Mouse (Mus musculus): ENCODE measurements around the gene Zfp472. TPM values are rescaled to one million over a fixed set of nuclear protein-coding genes. Genes with fewer than 3 reads are reported as not detected.

Zfp472 gene
- polyA plus RNA-seq, 1 experiment from 2014 or later = 11.4 TPM

GRCm38 (mm10) chr17:32946716-32947115, 18.9 kb upstream of the Zfp472 start:
- Histone ChIP-seq H3K9me3 (ENCODE audit: low read length) (no peaks in the 10 kb centered on the region), H3K9ac (replicated peaks; ENCODE audit: low read length) (peak overlapping the region; percentile 72), H3K4me3 (ENCODE audit: low read length) (peak overlapping the region; percentile 69), H3K27ac (ENCODE audit: low read length) (peak overlapping the region; percentile 82), H3K27me3 (ENCODE audit: insufficient read depth, low read length) (no peaks in the 10 kb centered on the region), H3K4me1 (ENCODE audit: insufficient read depth, low read length) (peaks cover 15% of the 10 kb centered on the region), H3K36me3 (ENCODE audit: insufficient read depth, low read length) (no peaks in the 10 kb centered on the region), H3K4me2 (replicated peaks; ENCODE audit: low read depth, low read length) (peak overlapping the region; percentile 84)
- no peak for ATAC-seq (ENCODE audit: low FRiP score, low TSS enrichment)
- WGBS = 61% methylated on average over 9 of the region's 9 CpGs

GRCm38 (mm10) chr17:32947215-32947914, 18.2 kb upstream of the Zfp472 start, which contains the start of gene Cyp4f13:
Cyp4f13 (minus strand) TSS chr17:32947402.
- H3K27me3 ChIP-seq (ENCODE audit: insufficient read depth, low read length) = no peaks in the 10 kb centered on the region
- WGBS = 21% methylated on average over 12 of the region's 12 CpGs
- peak within 1 kb of the TSS; percentile 84 for H3K4me2 ChIP-seq (replicated peaks; ENCODE audit: low read depth, low read length)
- ATAC-seq (ENCODE audit: low FRiP score, low TSS enrichment) = peak; percentile 98
- H3K4me3 ChIP-seq (ENCODE audit: low read length) = peak within 1 kb of the TSS; percentile 69
- peak within 1 kb of the TSS; percentile 82 for H3K27ac ChIP-seq (ENCODE audit: low read length)
- no peaks in the 10 kb centered on the region for H3K36me3 ChIP-seq (ENCODE audit: insufficient read depth, low read length)
- peaks cover 15% of the 10 kb centered on the region for H3K4me1 ChIP-seq (ENCODE audit: insufficient read depth, low read length)
- H3K9me3 ChIP-seq (ENCODE audit: low read length) = no peaks in the 10 kb centered on the region
- H3K9ac ChIP-seq (replicated peaks; ENCODE audit: low read length) = peak within 1 kb of the TSS; percentile 72

GRCm38 (mm10) chr17:32950136-32950535, 15.5 kb upstream of the Zfp472 start:
- H3K4me2 ChIP-seq (replicated peaks; ENCODE audit: low read depth, low read length) = no peak overlapping the region
- H3K4me3 ChIP-seq (ENCODE audit: low read length) = no peak overlapping the region
- no peaks in the 10 kb centered on the region for H3K27me3 ChIP-seq (ENCODE audit: insufficient read depth, low read length)
- no peaks in the 10 kb centered on the region for H3K9me3 ChIP-seq (ENCODE audit: low read length)
- H3K36me3 ChIP-seq (ENCODE audit: insufficient read depth, low read length) = no peaks in the 10 kb centered on the region
- ATAC-seq (ENCODE audit: low FRiP score, low TSS enrichment) = no peak
- peaks cover 15% of the 10 kb centered on the region for H3K4me1 ChIP-seq (ENCODE audit: insufficient read depth, low read length)
- H3K27ac ChIP-seq (ENCODE audit: low read length) = no peak overlapping the region
- WGBS = 98% methylated on average over 3 of the region's 3 CpGs
- no peak overlapping the region for H3K9ac ChIP-seq (replicated peaks; ENCODE audit: low read length)

- H3K27ac ChIP-seq (ENCODE audit: low read length) = no peak overlapping the region
- no peaks in the 10 kb centered on the region for H3K27me3 ChIP-seq (ENCODE audit: insufficient read depth, low read length)
- H3K9me3 ChIP-seq (ENCODE audit: low read length) = no peaks in the 10 kb centered on the region
- 79% methylated on average over 11 of the region's 11 CpGs for WGBS
- H3K4me1 ChIP-seq (ENCODE audit: insufficient read depth, low read length) = peaks cover 15% of the 10 kb centered on the region
- no peak overlapping the region for H3K9ac ChIP-seq (replicated peaks; ENCODE audit: low read length)
- ATAC-seq (ENCODE audit: low FRiP score, low TSS enrichment) = no peak
- H3K4me3 ChIP-seq (ENCODE audit: low read length) = no peak overlapping the region
- H3K4me2 ChIP-seq (replicated peaks; ENCODE audit: low read depth, low read length) = no peak overlapping the region
- H3K36me3 ChIP-seq (ENCODE audit: insufficient read depth, low read length) = no peaks in the 10 kb centered on the region
Observed at GRCm38 (mm10) chr17:32951006-32951405, 14.6 kb upstream of the Zfp472 start.

GRCm38 (mm10) chr17:32951441-32951840, 14.2 kb upstream of the Zfp472 start:
- Histone ChIP-seq H3K4me3 (ENCODE audit: low read length) (no peak overlapping the region), H3K9ac (replicated peaks; ENCODE audit: low read length) (no peak overlapping the region), H3K36me3 (ENCODE audit: insufficient read depth, low read length) (no peaks in the 10 kb centered on the region), H3K27me3 (ENCODE audit: insufficient read depth, low read length) (no peaks in the 10 kb centered on the region), H3K4me1 (ENCODE audit: insufficient read depth, low read length) (peaks cover 12% of the 10 kb centered on the region), H3K4me2 (replicated peaks; ENCODE audit: low read depth, low read length) (no peak overlapping the region), H3K27ac (ENCODE audit: low read length) (no peak overlapping the region), H3K9me3 (ENCODE audit: low read length) (no peaks in the 10 kb centered on the region)
- no peak for ATAC-seq (ENCODE audit: low FRiP score, low TSS enrichment)
- WGBS = 37% methylated on average over 16 of the region's 16 CpGs

- no peak for ATAC-seq (ENCODE audit: low FRiP score, low TSS enrichment)
- no peaks in the 10 kb centered on the region for H3K9me3 ChIP-seq (ENCODE audit: low read length)
- peak overlapping the region; percentile 78 for H3K9ac ChIP-seq (replicated peaks; ENCODE audit: low read length)
- no peaks in the 10 kb centered on the region for H3K36me3 ChIP-seq (ENCODE audit: insufficient read depth, low read length)
- peaks cover 11% of the 10 kb centered on the region; the same call in 1 of the 2 replicates for H3K4me1 ChIP-seq (ENCODE audit: insufficient read depth, low read length)
- H3K4me3 ChIP-seq (ENCODE audit: low read length) = peak overlapping the region; percentile 84
- no peaks in the 10 kb centered on the region for H3K27me3 ChIP-seq (ENCODE audit: insufficient read depth, low read length)
- WGBS = under 1% methylated on average over 14 of the region's 14 CpGs
- peak overlapping the region; percentile 87 for H3K4me2 ChIP-seq (replicated peaks; ENCODE audit: low read depth, low read length)
- peak overlapping the region; percentile 87; the same call in 1 of the 2 replicates for H3K27ac ChIP-seq (ENCODE audit: low read length)
Observed at GRCm38 (mm10) chr17:32965253-32965622, 376 bp upstream of the Zfp472 start.

- H3K9me3 ChIP-seq (ENCODE audit: low read length) = 0 out of 2 replicates have a peak, but pooled peaks cover 3% of the 10 kb centered on the region
- no peak overlapping the region for H3K9ac ChIP-seq (replicated peaks; ENCODE audit: low read length)
- H3K4me3 ChIP-seq (ENCODE audit: low read length) = no peak overlapping the region
- no peak for ATAC-seq (ENCODE audit: low FRiP score, low TSS enrichment)
- no peaks in the 10 kb centered on the region for H3K4me1 ChIP-seq (ENCODE audit: insufficient read depth, low read length)
- peaks cover 36% of the 10 kb centered on the region for H3K36me3 ChIP-seq (ENCODE audit: insufficient read depth, low read length)
- H3K4me2 ChIP-seq (replicated peaks; ENCODE audit: low read depth, low read length) = no peak overlapping the region
- 80% methylated on average over 4 of the region's 4 CpGs for WGBS
- no peak overlapping the region for H3K27ac ChIP-seq (ENCODE audit: low read length)
- H3K27me3 ChIP-seq (ENCODE audit: insufficient read depth, low read length) = no peaks in the 10 kb centered on the region
Observed at GRCm38 (mm10) chr17:32981361-32981760, 15.7 kb downstream of the Zfp472 start.

- 82% methylated on average over 4 of the region's 4 CpGs for WGBS
- Histone ChIP-seq H3K27me3 (ENCODE audit: insufficient read depth, low read length) (no peaks in the 10 kb centered on the region), H3K4me3 (ENCODE audit: low read length) (no peak overlapping the region), H3K4me1 (ENCODE audit: insufficient read depth, low read length) (no peaks in the 10 kb centered on the region), H3K9me3 (ENCODE audit: low read length) (no peaks in the 10 kb centered on the region), H3K27ac (ENCODE audit: low read length) (no peak overlapping the region), H3K36me3 (ENCODE audit: insufficient read depth, low read length) (no peaks in the 10 kb centered on the region), H3K4me2 (replicated peaks; ENCODE audit: low read depth, low read length) (no peak overlapping the region), H3K9ac (replicated peaks; ENCODE audit: low read length) (no peak overlapping the region)
- ATAC-seq (ENCODE audit: low FRiP score, low TSS enrichment) = no peak
Observed at GRCm38 (mm10) chr17:32986301-32986700, 20.7 kb downstream of the Zfp472 start.

GRCm38 (mm10) chr17:32991965-32992698, 26.5 kb downstream of the Zfp472 start:
- Histone ChIP-seq H3K9ac (replicated peaks; ENCODE audit: low read length) (peak overlapping the region; percentile 77; the same call in 1 of the 2 replicates), H3K27ac (ENCODE audit: low read length) (no peak overlapping the region), H3K9me3 (ENCODE audit: low read length) (no peaks in the 10 kb centered on the region), H3K4me1 (ENCODE audit: insufficient read depth, low read length) (peaks cover 7% of the 10 kb centered on the region), H3K36me3 (ENCODE audit: insufficient read depth, low read length) (peaks cover 15% of the 10 kb centered on the region), H3K4me2 (replicated peaks; ENCODE audit: low read depth, low read length) (peak overlapping the region; percentile 61), H3K4me3 (ENCODE audit: low read length) (no peak overlapping the region; the same call in 1 of the 2 replicates), H3K27me3 (ENCODE audit: insufficient read depth, low read length) (no peaks in the 10 kb centered on the region)
- 72% methylated on average over 12 of the region's 12 CpGs for WGBS
- ATAC-seq (ENCODE audit: low FRiP score, low TSS enrichment) = no peak

All from kidney, embryonic 16.5 days (tissue).